Mouse (Mus musculus): ENCODE data around the gene Ydjc.
A peak's percentile ranks its signal among the peaks of the same experiment; 100 is the strongest.

DNA sequence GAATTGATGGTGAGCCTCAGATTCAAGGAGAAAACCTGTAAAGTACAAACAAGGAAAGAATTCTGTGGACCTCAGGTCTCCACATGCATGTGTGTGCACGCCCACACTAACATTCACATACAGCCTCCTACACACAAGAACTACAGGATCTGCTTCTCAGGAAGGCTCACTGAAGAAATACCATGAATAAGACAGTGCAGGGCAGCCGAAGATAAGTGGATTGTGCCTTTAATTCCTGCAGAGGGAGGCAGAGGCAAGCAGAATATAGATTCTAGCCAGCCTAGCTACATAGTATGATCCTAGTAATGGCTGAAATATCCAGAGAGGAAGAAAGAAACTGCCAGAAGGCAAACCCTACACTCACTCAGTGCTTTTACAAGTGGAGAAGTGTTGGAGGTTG is 57.6 kb downstream of the Ydjc start:
- TF ChIP-seq TCF12 (IDR thresholded peaks at IDR 0.05; ENCODE audit: low read depth, low read length) = no peak
- TF ChIP-seq POLR2AphosphoS2 (IDR thresholded peaks at IDR 0.05; ENCODE audit: low read length) = no peak
- TF ChIP-seq EP300 (IDR thresholded peaks at IDR 0.05; ENCODE audit: low read depth in 1 of 2, low read length in 2 of 2) = no peak
- TF ChIP-seq MAFK (IDR thresholded peaks at IDR 0.05; ENCODE audit: borderline replicate concordance, low read depth, low read length) = no peak
- peak; percentile 14 to 74 (median 43); a peak in 4 of 6 replicates for TF ChIP-seq CTCF (IDR thresholded peaks at IDR 0.05 in 2 of 3, conservative IDR thresholded peaks at IDR 0.05 in 1 of 3; ENCODE audit: control insufficient read depth in 1 of 3, insufficient read depth in 1 of 3, low read depth in 2 of 3, low read length in 3 of 3, poor library complexity in 1 of 3, severe bottlenecking in 1 of 3)
- 0 out of 2 replicates have a peak, but pooled peaks have one; percentile 33 for TF ChIP-seq GATA1 (IDR thresholded peaks at IDR 0.05; ENCODE audit: low read depth, low read length)
- no peak for TF ChIP-seq POLR2A (IDR thresholded peaks at IDR 0.05; ENCODE audit: control insufficient read depth in 1 of 2, insufficient read depth in 1 of 2, low read depth in 1 of 2, low read length in 2 of 2, poor library complexity in 1 of 2)
- TF ChIP-seq ETS1 (IDR thresholded peaks at IDR 0.05; ENCODE audit: low read depth, low read length) = no peak
- TF ChIP-seq CHD2 (IDR thresholded peaks at IDR 0.05; ENCODE audit: low read length) = no peak
- TF ChIP-seq E2F4 (IDR thresholded peaks at IDR 0.05; ENCODE audit: borderline replicate concordance, low read depth, low read length) = no peak
- TF ChIP-seq TAL1 (IDR thresholded peaks at IDR 0.05; ENCODE audit: low read length) = no peak
- TF ChIP-seq MAX (IDR thresholded peaks at IDR 0.05; ENCODE audit: low read length) = no peak

All from MEL (cell line).